Mouse (Mus musculus) bone marrow, adult 2 months (tissue): ENCODE data around the gene Pa2g4. TPM values are rescaled to one million over a fixed set of nuclear protein-coding genes. Genes with fewer than 3 reads are reported as not detected.

Experiments
- H3K27ac ChIP-seq: fragments of 200-500 bp; 2 replicates; pipeline ENCODE4 v1.5.1; 2012; ENCODE audit warnings: low read depth, mild to moderate bottlenecking, control low read depth, inconsistent platforms, low read length; ENCODE audit not compliant: control insufficient read depth, poor library complexity, insufficient read depth
- H3K4me1 ChIP-seq: fragments of 200-500 bp; 2 replicates; pipeline ENCODE4 v1.6.1; 2011; ENCODE audit warnings: low read length; ENCODE audit not compliant: control insufficient read depth, insufficient read depth
- H3K4me3 ChIP-seq: fragments of 200-500 bp; replicated peaks from 2 replicates; pipeline ENCODE3; 2011; ENCODE audit warnings: mild to moderate bottlenecking, low read depth, low read length, control low read depth; ENCODE audit not compliant: control insufficient read depth
- CTCF ChIP-seq: fragments of 200-500 bp; IDR thresholded peaks from 2 replicates; pipeline ENCODE4 v1.5.1; 2011; ENCODE audit warnings: low read length, control low read depth; ENCODE audit not compliant: control insufficient read depth, insufficient read depth
- POLR2A ChIP-seq: fragments of 200-500 bp; IDR thresholded peaks from 2 replicates; pipeline ENCODE4 v1.6.1; 2011; ENCODE audit warnings: low read depth, mild to moderate bottlenecking, control low read depth, low read length, borderline replicate concordance; ENCODE audit not compliant: control insufficient read depth
- WGBS: fragments of 180-500 bp; shearing (Covaris S2); methylation state at CpG from one replicate; pipeline ENCODE4 v1.1.7; 2018; 5-methylcytosine and 5-hydroxymethylcytosine counted together
- polyA plus RNA-seq: library from polyadenylated mRNA; stranded (reverse); fragments of >200 nt; gene quantifications from 2 replicates; pipeline ENCODE4 v1.2.4, GENCODE M21; 2011; ENCODE audit warnings: low replicate concordance; ENCODE audit not compliant: missing spikeins, insufficient read depth, insufficient read length

Pa2g4 gene
- polyA plus RNA-seq, 1 experiment: 116 TPM

DNA sequence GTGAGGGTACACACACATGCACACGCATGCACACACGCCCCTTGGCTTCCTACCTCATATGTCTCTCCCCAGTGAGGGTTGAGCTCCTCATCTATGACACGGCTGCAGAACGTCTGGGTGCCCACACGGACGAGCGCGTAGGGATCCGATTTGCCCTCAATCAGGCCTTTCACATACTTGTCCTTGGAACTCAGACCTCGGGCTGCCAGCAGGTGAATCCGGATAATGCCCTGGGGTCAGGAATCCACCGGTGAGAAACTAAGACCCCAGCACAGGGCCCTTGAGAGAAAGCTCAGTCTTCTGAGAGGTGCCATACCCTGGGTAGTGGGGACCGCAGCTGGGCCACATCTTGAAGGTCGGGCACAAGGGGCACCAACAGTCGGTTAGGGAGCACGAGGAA lies 45.2 kb downstream of the Pa2g4 start:
- TF ChIP-seq POLR2A (no peak), CTCF (no peak)
- no peak overlapping the region for H3K4me3 ChIP-seq
- no peak overlapping the region for H3K27ac ChIP-seq
- WGBS: 92% methylated on average over 16 of the region's 16 CpGs
- H3K4me1 ChIP-seq: no peaks in the 10 kb centered on the region; the same call in 1 of the 2 replicates

DNA sequence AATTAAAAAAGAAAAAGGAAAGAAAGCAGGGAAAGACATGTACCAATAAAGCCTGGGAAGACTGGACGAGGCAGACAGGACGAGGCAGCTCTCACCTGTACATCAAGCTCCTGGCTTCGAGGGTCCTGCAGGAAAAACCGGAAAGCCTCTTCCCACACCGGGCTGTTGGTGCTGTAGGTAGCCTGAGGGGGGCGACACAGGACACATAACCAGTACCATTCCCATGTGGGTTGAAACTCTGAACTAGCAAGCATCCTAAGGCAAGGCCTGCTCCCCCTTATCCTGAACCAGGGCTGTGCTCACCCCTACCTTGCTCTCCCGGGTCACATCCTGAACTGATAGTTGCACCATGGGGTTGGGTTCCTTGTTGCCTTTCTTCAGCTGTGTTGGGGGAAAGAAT lies 47.0 kb downstream of the Pa2g4 start:
- H3K27ac ChIP-seq: no peak overlapping the region

DNA sequence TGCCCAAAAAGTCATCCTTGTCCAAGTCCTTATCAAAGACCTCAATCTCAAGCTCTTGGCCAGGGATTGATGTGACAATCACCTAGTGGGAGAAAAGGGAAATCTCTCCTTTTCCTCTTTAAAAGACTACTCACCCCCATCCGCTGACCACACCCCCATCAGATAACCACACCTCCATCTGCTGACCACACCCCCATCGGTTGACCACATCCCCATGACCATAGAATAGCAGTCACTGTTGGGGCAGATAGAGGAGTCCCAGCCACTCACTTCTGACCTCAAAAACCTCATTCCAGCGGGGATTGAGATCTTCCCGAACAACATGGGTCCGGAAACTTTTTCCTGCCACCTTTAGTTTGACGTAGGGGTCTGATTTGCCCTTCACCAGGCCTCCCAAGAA lies 49.1 kb downstream of the Pa2g4 start:
- H3K27ac ChIP-seq: no peak overlapping the region
- WGBS: 29% methylated on average over 6 of the region's 6 CpGs
- H3K4me1 ChIP-seq: no peaks in the 10 kb centered on the region
- TF ChIP-seq CTCF (no peak), POLR2A (no peak)
- no peak overlapping the region for H3K4me3 ChIP-seq

More for the DNA sequence above, 47.0 kb downstream of the Pa2g4 start:
- WGBS: 78% methylated on average over 7 of the region's 7 CpGs
- TF ChIP-seq CTCF (peak; percentile 68), POLR2A (no peak)
- no peaks in the 10 kb centered on the region for H3K4me1 ChIP-seq
- H3K4me3 ChIP-seq: no peak overlapping the region

DNA sequence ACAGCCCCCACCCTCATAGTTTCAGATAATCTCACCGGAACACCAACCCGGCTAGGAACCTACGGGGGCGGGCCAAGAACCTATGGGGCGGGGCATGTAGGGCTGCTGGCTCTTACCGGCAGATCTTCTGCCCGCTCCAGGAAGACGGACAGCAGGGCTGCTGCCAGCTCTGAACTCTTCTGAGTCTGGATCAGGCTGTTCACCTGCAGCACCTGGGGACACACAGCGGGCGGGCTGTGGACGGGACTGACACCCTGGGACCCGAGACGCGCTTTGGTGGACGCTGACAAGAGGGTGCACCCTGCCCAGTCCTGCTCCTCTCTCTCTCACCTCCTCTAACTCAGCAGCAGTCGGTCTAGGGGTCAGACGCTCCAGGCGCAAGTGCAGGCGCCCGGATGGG lies 49.8 kb downstream of the Pa2g4 start:
- TF ChIP-seq CTCF (no peak), POLR2A (no peak; the same call in 1 of the 2 replicates)
- Histone ChIP-seq H3K4me1 (no peaks in the 10 kb centered on the region), H3K27ac (no peak overlapping the region), H3K4me3 (no peak overlapping the region)
- WGBS: 93% methylated on average over 20 of the region's 20 CpGs

DNA sequence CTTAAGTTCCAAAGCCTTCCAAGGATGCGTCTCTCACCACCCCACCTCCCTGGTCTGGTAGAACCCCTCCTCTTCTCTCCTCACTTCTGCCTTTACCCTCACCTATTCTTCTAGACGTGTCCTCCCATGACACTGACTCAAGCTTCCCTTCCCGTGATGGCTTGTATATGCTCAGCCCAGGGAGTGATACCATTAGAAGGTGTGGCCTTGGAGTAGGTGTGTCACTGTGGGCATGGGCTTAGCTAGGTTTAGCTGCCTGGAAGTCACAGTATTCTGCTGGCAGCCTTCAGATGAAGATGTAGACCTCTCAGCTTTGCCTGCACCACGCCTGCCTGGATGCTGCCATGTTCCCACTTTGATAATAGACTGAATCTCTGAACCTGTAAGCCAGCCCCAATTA lies 50.7 kb downstream of the Pa2g4 start:
- WGBS: 75% methylated on average over 4 of the region's 4 CpGs

DNA sequence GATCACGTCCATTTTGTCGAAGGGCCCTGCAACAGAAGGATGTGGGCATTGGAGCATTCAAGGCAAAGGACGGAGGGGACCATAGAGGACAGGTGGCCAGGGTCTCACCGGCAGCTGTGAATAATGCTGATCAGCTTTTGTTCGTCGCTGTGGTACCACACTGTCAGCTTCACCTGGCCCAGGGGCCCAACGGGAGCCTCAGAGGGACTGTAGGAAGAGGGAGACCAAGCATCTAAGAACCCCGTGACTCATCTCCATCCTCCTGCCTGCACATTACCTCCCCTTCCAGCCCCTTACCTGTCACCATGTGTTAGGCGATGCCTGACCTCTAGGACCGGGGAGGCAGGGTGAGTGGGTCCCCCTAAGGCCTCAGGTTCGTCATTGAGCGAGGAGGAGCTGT lies 54.0 kb downstream of the Pa2g4 start:
- WGBS: 91% methylated on average over 12 of the region's 12 CpGs
- no peaks in the 10 kb centered on the region; the same call in 1 of the 2 replicates for H3K4me1 ChIP-seq
- H3K4me3 ChIP-seq: no peak overlapping the region
- no peak for TF ChIP-seq POLR2A
- no peak overlapping the region for H3K27ac ChIP-seq

More for the DNA sequence above, 50.7 kb downstream of the Pa2g4 start:
- Histone ChIP-seq H3K4me1 (no peaks in the 10 kb centered on the region), H3K4me3 (no peak overlapping the region), H3K27ac (no peak overlapping the region)
- no peak for TF ChIP-seq POLR2A
- TF ChIP-seq CTCF: no peak

DNA sequence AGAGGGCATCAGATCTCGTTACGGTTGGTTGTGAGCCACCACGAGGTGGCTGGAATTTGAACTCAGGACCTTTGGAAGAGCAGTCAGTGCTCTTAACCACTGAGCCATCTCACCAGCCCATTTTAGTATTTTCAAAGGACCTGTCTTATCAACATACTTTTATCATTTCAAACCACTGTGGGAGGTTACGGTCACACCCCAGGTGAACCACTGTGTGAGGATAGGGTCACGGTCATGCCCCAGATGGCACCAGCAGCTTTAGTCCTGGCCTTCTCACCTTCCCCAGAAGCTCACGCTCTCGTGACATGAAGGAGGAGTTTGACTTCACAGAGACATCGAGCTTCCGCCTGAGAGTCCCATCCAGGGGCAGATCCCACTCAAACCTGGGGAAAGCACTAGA lies 54.6 kb downstream of the Pa2g4 start:
- H3K4me1 ChIP-seq: no peaks in the 10 kb centered on the region; the same call in 1 of the 2 replicates
- no peak for TF ChIP-seq POLR2A
- TF ChIP-seq CTCF: no peak
- 80% methylated on average over 9 of the region's 9 CpGs for WGBS
- no peak overlapping the region for H3K27ac ChIP-seq
- no peak overlapping the region for H3K4me3 ChIP-seq

DNA sequence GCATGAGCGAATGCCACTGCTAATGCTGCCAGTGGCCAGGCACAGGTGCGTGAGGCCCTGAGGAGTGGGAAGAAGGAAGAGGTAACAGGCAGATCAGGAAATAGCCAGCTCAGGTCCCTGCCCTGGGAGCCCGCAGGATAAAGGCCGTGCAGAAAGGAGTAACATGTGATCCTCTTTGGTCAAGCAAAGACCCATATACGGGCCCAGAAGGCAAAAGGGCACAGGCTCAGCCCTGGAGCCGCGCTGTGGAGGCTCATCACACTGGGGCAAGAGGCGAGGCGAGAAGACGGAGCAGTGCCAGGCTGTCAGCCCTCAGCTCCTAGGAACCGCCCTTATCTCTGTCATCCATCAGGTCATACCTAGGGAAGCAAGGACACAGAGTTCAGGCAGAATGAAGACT lies 55.5 kb downstream of the Pa2g4 start:
- H3K27ac ChIP-seq: no peak overlapping the region
- no peak overlapping the region for H3K4me3 ChIP-seq
- no peak for TF ChIP-seq CTCF
- no peak for TF ChIP-seq POLR2A
- H3K4me1 ChIP-seq: no peaks in the 10 kb centered on the region; the same call in 1 of the 2 replicates
- 85% methylated on average over 11 of the region's 11 CpGs for WGBS

DNA sequence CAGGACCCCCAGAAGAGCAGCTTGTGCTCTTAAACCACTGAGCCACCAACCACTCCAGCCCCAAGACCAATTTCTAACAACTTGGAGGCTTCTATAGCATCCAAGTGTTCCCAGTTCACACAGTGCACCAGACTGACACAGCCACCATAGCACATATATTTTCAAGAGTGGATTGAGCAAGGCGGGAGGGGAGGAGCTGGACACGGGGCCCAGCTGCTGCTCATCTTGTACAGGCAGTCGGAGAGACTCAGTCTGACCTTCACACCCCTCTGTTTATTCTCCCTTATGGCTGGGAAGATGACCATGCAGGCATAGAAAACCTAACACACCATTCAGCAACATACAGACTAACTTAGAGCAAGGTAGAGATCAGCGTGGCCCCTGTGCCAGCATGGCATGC lies 56.0 kb downstream of the Pa2g4 start:
- WGBS: 84% methylated on average over 4 of the region's 4 CpGs
- no peak for TF ChIP-seq POLR2A
- no peak for TF ChIP-seq CTCF
- no peak overlapping the region for H3K27ac ChIP-seq
- H3K4me1 ChIP-seq: peaks cover under 1% of the 10 kb centered on the region; the same call in 1 of the 2 replicates
- H3K4me3 ChIP-seq: no peak overlapping the region

DNA sequence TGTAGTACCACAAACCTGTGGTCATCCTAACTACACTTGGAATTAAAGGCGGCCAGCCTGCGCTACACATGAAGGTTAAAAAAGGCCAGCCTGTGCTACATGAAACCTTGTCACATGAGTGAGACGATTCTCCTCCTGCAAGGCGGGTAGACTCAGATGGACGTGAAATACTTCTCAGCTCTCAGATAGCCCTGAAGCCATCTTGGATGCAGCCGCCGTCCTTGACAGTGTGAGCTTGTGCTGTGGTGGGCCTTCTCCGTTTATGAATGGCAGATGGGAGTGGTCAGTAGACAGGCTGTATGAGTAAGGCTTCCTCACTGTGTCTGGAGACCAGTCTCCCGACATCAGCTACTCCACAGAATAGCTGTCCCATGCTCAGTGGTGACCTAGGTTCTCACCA lies 56.6 kb downstream of the Pa2g4 start:
- Histone ChIP-seq H3K27ac (no peak overlapping the region), H3K4me1 (peaks cover 4% of the 10 kb centered on the region), H3K4me3 (no peak overlapping the region)
- WGBS: 88% methylated on average over 9 of the region's 9 CpGs
- no peak for TF ChIP-seq CTCF
- no peak for TF ChIP-seq POLR2A
